In the genomic region with DNA sequence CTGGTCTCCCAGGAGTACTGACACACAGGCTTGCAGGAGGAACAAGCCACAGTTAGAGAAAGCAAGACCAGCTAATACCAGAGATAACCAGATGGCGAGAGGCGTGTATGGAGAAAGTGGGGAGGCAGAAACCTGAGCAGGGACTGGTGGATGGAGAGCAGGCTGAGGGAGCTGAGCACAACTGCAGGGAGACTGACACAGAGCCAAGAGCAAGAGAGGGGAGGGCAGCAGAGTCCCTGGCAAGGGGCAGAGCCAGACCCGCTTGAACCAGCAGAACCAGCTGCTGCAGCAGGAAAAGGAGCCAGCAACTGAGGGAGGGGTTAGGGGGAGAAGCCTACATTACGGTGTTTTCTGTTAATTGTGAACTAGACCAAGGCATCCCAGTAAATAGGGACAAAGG, we compare ENCODE assay signal across 8 mouse cellular contexts. TPM values are rescaled to one million over a fixed set of nuclear protein-coding genes. Genes with fewer than 3 reads are reported as not detected.
DNase-seq lines count a peak whose midpoint lies in the region; ATAC-seq lines count a peak whose summit lies in the region.

No protein-coding gene starts in this region.

- peak overlapping the region; percentile 13; the same call in 1 of the 2 replicates for H3K9ac ChIP-seq in heart, embryonic 12.5 days
- H3K9ac ChIP-seq in liver, embryonic 15.5 days = no peak overlapping the region; the same call in 1 of the 2 replicates
- H3K9ac ChIP-seq in neural tube, embryonic 15.5 days (replicated peaks) = no peak overlapping the region

- no peaks in the 10 kb centered on the region for H3K27me3 ChIP-seq in heart, embryonic 12.5 days (replicated peaks)
- no peaks in the 10 kb centered on the region for H3K27me3 ChIP-seq in heart, embryonic 10.5 days (ENCODE audit: insufficient read depth, poor library complexity, severe bottlenecking)
- no peaks in the 10 kb centered on the region for H3K27me3 ChIP-seq in embryonic facial prominence, embryonic 10.5 days (replicated peaks; ENCODE audit: low read depth, poor library complexity, severe bottlenecking)
- H3K27me3 ChIP-seq in liver, embryonic 15.5 days = no peaks in the 10 kb centered on the region
- no peaks in the 10 kb centered on the region for H3K27me3 ChIP-seq in neural tube, embryonic 15.5 days (replicated peaks)

- DNase-seq in heart, embryonic 10.5 days (ENCODE audit: low spot score) = no peak
- peak; percentile 55 for DNase-seq in R1 (ENCODE audit: low read depth, low spot score)
- peak; percentile 21 for DNase-seq in embryonic facial prominence, embryonic 10.5 days (ENCODE audit: low spot score)
- peak; percentile 73 for DNase-seq in kidney, postnatal 10 days
- DNase-seq in B cell, adult 2 months = no peak

- WGBS in heart, embryonic 12.5 days = 33% methylated on average over 4 of the region's 4 CpGs
- 28% methylated on average over 4 of the region's 4 CpGs for WGBS in heart, embryonic 10.5 days
- 50% methylated on average over 4 of the region's 4 CpGs for whole genome bisulfite sequencing in embryonic facial prominence, embryonic 10.5 days
- WGBS in liver, embryonic 15.5 days (ENCODE audit: insufficient replicate concordance) = 24% methylated on average over 4 of the region's 4 CpGs
- 50% methylated on average over 4 of the region's 4 CpGs for WGBS in neural tube, embryonic 15.5 days

- H3K36me3 ChIP-seq in heart, embryonic 12.5 days = no peaks in the 10 kb centered on the region
- H3K36me3 ChIP-seq in heart, embryonic 10.5 days = no peaks in the 10 kb centered on the region
- no peaks in the 10 kb centered on the region for H3K36me3 ChIP-seq in embryonic facial prominence, embryonic 10.5 days (replicated peaks)
- no peaks in the 10 kb centered on the region for H3K36me3 ChIP-seq in liver, embryonic 15.5 days (replicated peaks)
- H3K36me3 ChIP-seq in neural tube, embryonic 15.5 days = no peaks in the 10 kb centered on the region

- H3K4me2 ChIP-seq in heart, embryonic 12.5 days = no peak overlapping the region
- peak overlapping the region; percentile 36 for H3K4me2 ChIP-seq in liver, embryonic 15.5 days
- no peak overlapping the region for H3K4me2 ChIP-seq in neural tube, embryonic 15.5 days

- no peak overlapping the region for H3K27ac ChIP-seq in heart, embryonic 12.5 days (ENCODE audit: poor library complexity, severe bottlenecking)
- H3K27ac ChIP-seq in heart, embryonic 10.5 days = no peak overlapping the region
- H3K27ac ChIP-seq in embryonic facial prominence, embryonic 10.5 days (replicated peaks) = 0 out of 2 replicates have a peak overlapping the region, but pooled peaks have one; percentile 5
- peak overlapping the region; percentile 57 for H3K27ac ChIP-seq in liver, embryonic 15.5 days (replicated peaks)
- no peak overlapping the region for H3K27ac ChIP-seq in neural tube, embryonic 15.5 days (replicated peaks)

- H3K9me3 ChIP-seq in heart, embryonic 12.5 days (replicated peaks) = no peaks in the 10 kb centered on the region
- H3K9me3 ChIP-seq in heart, embryonic 10.5 days = no peaks in the 10 kb centered on the region
- no peaks in the 10 kb centered on the region for H3K9me3 ChIP-seq in embryonic facial prominence, embryonic 10.5 days
- no peaks in the 10 kb centered on the region for H3K9me3 ChIP-seq in liver, embryonic 15.5 days (replicated peaks)
- H3K9me3 ChIP-seq in neural tube, embryonic 15.5 days (replicated peaks) = no peaks in the 10 kb centered on the region

- ATAC-seq in heart, embryonic 12.5 days (ENCODE audit: insufficient number of reproducible peaks, low FRiP score) = 0 out of 2 replicates have a peak, but pooled peaks have one; percentile 22
- ATAC-seq in liver, embryonic 15.5 days (ENCODE audit: insufficient read depth) = peak; percentile 77
- no peak for ATAC-seq in neural tube, embryonic 15.5 days (ENCODE audit: low FRiP score)

- H3K4me1 ChIP-seq in heart, embryonic 12.5 days (replicated peaks) = 0 out of 2 replicates have a peak, but pooled peaks cover 5% of the 10 kb centered on the region
- no peaks in the 10 kb centered on the region; the same call in 1 of the 2 replicates for H3K4me1 ChIP-seq in heart, embryonic 10.5 days
- peaks cover 8% of the 10 kb centered on the region for H3K4me1 ChIP-seq in embryonic facial prominence, embryonic 10.5 days
- H3K4me1 ChIP-seq in liver, embryonic 15.5 days (replicated peaks) = peaks cover 54% of the 10 kb centered on the region
- peaks cover 5% of the 10 kb centered on the region for H3K4me1 ChIP-seq in neural tube, embryonic 15.5 days

- H3K4me3 ChIP-seq in heart, embryonic 12.5 days = no peak overlapping the region
- no peak overlapping the region for H3K4me3 ChIP-seq in heart, embryonic 10.5 days
- no peak overlapping the region for H3K4me3 ChIP-seq in embryonic facial prominence, embryonic 10.5 days
- no peak overlapping the region for H3K4me3 ChIP-seq in liver, embryonic 15.5 days (replicated peaks)
- H3K4me3 ChIP-seq in neural tube, embryonic 15.5 days (replicated peaks) = no peak overlapping the region

RNA-seq across cellular contexts. Expression of gene Dr1, which starts 6.0 kb away (rescaled TPM):
- 32.8 and 33.0 TPM in 2 replicates for polyA plus RNA-seq in heart, embryonic 12.5 days (2016; fragmentation: Nextera tagmentation; extraction: Ambion mirVana)
- 29.3 and 32.9 TPM in 2 replicates for polyA plus RNA-seq in heart, embryonic 10.5 days (2016; fragmentation: Nextera tagmentation; extraction: Ambion mirVana)
- 44.0 and 46.1 TPM in 2 replicates for polyA plus RNA-seq in embryonic facial prominence, embryonic 10.5 days (2016; fragmentation: Nextera tagmentation; extraction: Ambion mirVana)
- 25.0 and 25.6 TPM in 2 replicates for polyA plus RNA-seq in liver, embryonic 15.5 days (2015; fragmentation: Nextera tagmentation; extraction: Ambion mirVana)
- 39.6 and 42.8 TPM in 2 replicates for polyA plus RNA-seq in neural tube, embryonic 15.5 days (2015; fragmentation: Nextera tagmentation; extraction: Ambion mirVana)

RNA-seq across cellular contexts. Expression of gene Pigg, which starts 49.7 kb away (rescaled TPM):
- polyA plus RNA-seq in heart, embryonic 12.5 days (2016; fragmentation: Nextera tagmentation; extraction: Ambion mirVana) = 7.7 and 8.1 TPM in 2 replicates
- polyA plus RNA-seq in heart, embryonic 10.5 days (2016; fragmentation: Nextera tagmentation; extraction: Ambion mirVana) = 6.9 and 7.9 TPM in 2 replicates
- 6.4 and 7.6 TPM in 2 replicates for polyA plus RNA-seq in embryonic facial prominence, embryonic 10.5 days (2016; fragmentation: Nextera tagmentation; extraction: Ambion mirVana)
- 3.1 TPM in 2 replicates for polyA plus RNA-seq in liver, embryonic 15.5 days (2015; fragmentation: Nextera tagmentation; extraction: Ambion mirVana)
- 4.5 and 4.9 TPM in 2 replicates for polyA plus RNA-seq in neural tube, embryonic 15.5 days (2015; fragmentation: Nextera tagmentation; extraction: Ambion mirVana)

Comparison
In these comparisons a context has a peak if more than half of its experiments do, and no peak if none do; other contexts are left out.
1. H3K27ac ChIP-seq: peak in embryonic facial prominence, embryonic 10.5 days (single experiment) and liver, embryonic 15.5 days (single experiment); none in heart, embryonic 12.5 days (single experiment), heart, embryonic 10.5 days (single experiment) and neural tube, embryonic 15.5 days (single experiment).
2. DNase-seq: peak in R1 (single experiment), embryonic facial prominence, embryonic 10.5 days (single experiment) and kidney, postnatal 10 days (single experiment); none in heart, embryonic 10.5 days (single experiment) and B cell, adult 2 months (0 of 2).